ENCODE assay signal across 30 mouse cellular contexts in genomic region chr3:116923042-116923441, GRCm38 (mm10). TPM values are rescaled to one million over a fixed set of nuclear protein-coding genes. Genes with fewer than 3 reads are reported as not detected.
DNase-seq lines count a peak whose midpoint lies in the region; ATAC-seq lines count a peak whose summit lies in the region.
"Had no signal": no experiment of that assay in that cellular context is flagged by ENCODE, and none has a peak within 500 bp of the region (broad histone marks: within the 10 kb centered on the region; RNA-seq: fewer than 3 reads in every experiment).

No protein-coding gene starts in this region.

- H3K4me2 ChIP-seq in heart, embryonic 12.5 days = no peak overlapping the region
- peak overlapping the region; percentile 39 for H3K4me2 ChIP-seq in lung, embryonic 16.5 days (ENCODE audit: low read depth, low read length)
- peak overlapping the region; percentile 33 for H3K4me2 ChIP-seq in intestine, embryonic 14.5 days (ENCODE audit: low read length)
- H3K4me2 ChIP-seq in limb, embryonic 12.5 days = peak overlapping the region; percentile 32; the same call in 1 of the 2 replicates
- no peak overlapping the region for H3K4me2 ChIP-seq in forebrain, embryonic 14.5 days (ENCODE audit: low read length)
- H3K4me2 ChIP-seq: embryonic facial prominence, embryonic 15.5 days; forebrain, embryonic 12.5 days; hindbrain, embryonic 12.5 days; liver, embryonic 11.5 days; midbrain, embryonic 15.5 days had no signal

- 89% methylated on average over 12 of the region's 12 CpGs for WGBS in heart, embryonic 12.5 days
- WGBS in lung, embryonic 16.5 days = 46% methylated on average over 12 of the region's 12 CpGs
- WGBS in intestine, embryonic 14.5 days = 43% methylated on average over 12 of the region's 12 CpGs
- WGBS in limb, embryonic 12.5 days = 35% methylated on average over 12 of the region's 12 CpGs
- WGBS in forebrain, embryonic 14.5 days = 95% methylated on average over 12 of the region's 12 CpGs

- H3K36me3 ChIP-seq in heart, embryonic 12.5 days = peaks cover 9% of the 10 kb centered on the region
- H3K36me3 ChIP-seq in lung, embryonic 16.5 days (ENCODE audit: control insufficient read depth, insufficient read depth, low read length) = no peaks in the 10 kb centered on the region
- H3K36me3 ChIP-seq in intestine, embryonic 14.5 days (ENCODE audit: control insufficient read depth, insufficient read depth, low read length) = no peaks in the 10 kb centered on the region
- H3K36me3 ChIP-seq in limb, embryonic 12.5 days = no peaks in the 10 kb centered on the region
- peaks cover 7% of the 10 kb centered on the region; the same call in 1 of the 2 replicates for H3K36me3 ChIP-seq in forebrain, embryonic 14.5 days (ENCODE audit: control insufficient read depth, insufficient read depth, low read length)
- H3K36me3 ChIP-seq: embryonic facial prominence, embryonic 10.5 days; embryonic facial prominence, embryonic 15.5 days; forebrain, embryonic 12.5 days; G1E; hindbrain, embryonic 12.5 days; midbrain, embryonic 15.5 days had no signal

- H3K9ac ChIP-seq in heart, embryonic 12.5 days = no peak overlapping the region
- H3K9ac ChIP-seq in lung, embryonic 16.5 days (ENCODE audit: low read length) = no peak overlapping the region
- H3K9ac ChIP-seq in intestine, embryonic 14.5 days (ENCODE audit: low read length) = no peak overlapping the region
- no peak overlapping the region for H3K9ac ChIP-seq in limb, embryonic 12.5 days (replicated peaks)
- no peak overlapping the region for H3K9ac ChIP-seq in forebrain, embryonic 14.5 days (ENCODE audit: low read length)
- H3K9ac ChIP-seq: embryonic facial prominence, embryonic 15.5 days; forebrain, embryonic 12.5 days; hindbrain, embryonic 12.5 days; midbrain, embryonic 15.5 days had no signal

- H3K4me1 ChIP-seq in heart, embryonic 12.5 days (replicated peaks) = no peaks in the 10 kb centered on the region
- H3K4me1 ChIP-seq in lung, embryonic 16.5 days (replicated peaks; ENCODE audit: control insufficient read depth, insufficient read depth, low read length) = no peaks in the 10 kb centered on the region
- H3K4me1 ChIP-seq in intestine, embryonic 14.5 days (replicated peaks; ENCODE audit: control insufficient read depth, insufficient read depth, low read length) = no peaks in the 10 kb centered on the region
- H3K4me1 ChIP-seq in limb, embryonic 12.5 days (replicated peaks) = no peaks in the 10 kb centered on the region
- no peaks in the 10 kb centered on the region for H3K4me1 ChIP-seq in forebrain, embryonic 14.5 days (ENCODE audit: control insufficient read depth, insufficient read depth, low read length)
- H3K4me1 ChIP-seq: embryonic facial prominence, embryonic 10.5 days; embryonic facial prominence, embryonic 15.5 days; forebrain, embryonic 12.5 days; hindbrain, embryonic 12.5 days; midbrain, embryonic 15.5 days had no signal

- H3K27ac ChIP-seq in heart, embryonic 12.5 days (ENCODE audit: poor library complexity, severe bottlenecking) = no peak overlapping the region
- H3K27ac ChIP-seq in lung, embryonic 16.5 days (ENCODE audit: low read length) = no peak overlapping the region
- no peak overlapping the region for H3K27ac ChIP-seq in intestine, embryonic 14.5 days (ENCODE audit: low read depth)
- no peak overlapping the region for H3K27ac ChIP-seq in limb, embryonic 12.5 days
- H3K27ac ChIP-seq in forebrain, embryonic 14.5 days (ENCODE audit: low read depth, low read length) = no peak overlapping the region
- H3K27ac ChIP-seq: embryonic facial prominence, embryonic 10.5 days; embryonic facial prominence, embryonic 15.5 days; forebrain, embryonic 12.5 days; hindbrain, embryonic 12.5 days; hindbrain, postnatal 0 days; macrophage; midbrain, embryonic 15.5 days had no signal

- no peak overlapping the region for H3K4me3 ChIP-seq in heart, embryonic 12.5 days
- peak overlapping the region; percentile 23; the same call in 1 of the 2 replicates for H3K4me3 ChIP-seq in lung, embryonic 16.5 days (ENCODE audit: low read length)
- H3K4me3 ChIP-seq in intestine, embryonic 14.5 days (ENCODE audit: low read depth, low read length) = no peak overlapping the region
- no peak overlapping the region for H3K4me3 ChIP-seq in limb, embryonic 12.5 days (replicated peaks)
- no peak overlapping the region for H3K4me3 ChIP-seq in forebrain, embryonic 14.5 days (ENCODE audit: low read depth, low read length)
- H3K4me3 ChIP-seq: embryonic facial prominence, embryonic 10.5 days; embryonic facial prominence, embryonic 15.5 days; forebrain, embryonic 12.5 days; hindbrain, embryonic 12.5 days; midbrain, embryonic 15.5 days had no signal

- DNase-seq in heart, adult 11 months = peak; percentile 51
- DNase-seq in lung, adult 18-20 months = no peak
- DNase-seq in intestine, embryonic 14.5 days (ENCODE audit: low spot score) = no peak
- no peak for DNase-seq in forebrain, embryonic 14.5 days (ENCODE audit: low spot score)
- DNase-seq: adrenal gland, adult 8-10 months; cerebellum, adult 8-10 months; cerebellum, postnatal 25 days; heart, postnatal 36 days; kidney, adult 18-20 months; kidney, postnatal 4 days; layer of hippocampus, postnatal 36 days; right cerebral cortex, adult 18-20 months; spleen, adult 18-20 months; thymus, adult 2 months; thymus, postnatal 36 days had no signal

- no peaks in the 10 kb centered on the region for H3K9me3 ChIP-seq in heart, embryonic 12.5 days (replicated peaks)
- no peaks in the 10 kb centered on the region for H3K9me3 ChIP-seq in lung, embryonic 16.5 days (ENCODE audit: control insufficient read depth, low read length)
- no peaks in the 10 kb centered on the region for H3K9me3 ChIP-seq in intestine, embryonic 14.5 days (ENCODE audit: control insufficient read depth, low read length)
- no peaks in the 10 kb centered on the region for H3K9me3 ChIP-seq in limb, embryonic 12.5 days
- H3K9me3 ChIP-seq in forebrain, embryonic 14.5 days (replicated peaks; ENCODE audit: control insufficient read depth, low read length) = no peaks in the 10 kb centered on the region
- H3K9me3 ChIP-seq: embryonic facial prominence, embryonic 10.5 days; embryonic facial prominence, embryonic 15.5 days; forebrain, embryonic 12.5 days; G1E; hindbrain, embryonic 12.5 days; midbrain, embryonic 15.5 days had no signal

- H3K27me3 ChIP-seq in heart, embryonic 12.5 days (replicated peaks) = no peaks in the 10 kb centered on the region
- H3K27me3 ChIP-seq in lung, embryonic 16.5 days (ENCODE audit: control insufficient read depth, insufficient read depth, low read depth, low read length) = peaks cover 11% of the 10 kb centered on the region
- H3K27me3 ChIP-seq in intestine, embryonic 14.5 days (replicated peaks; ENCODE audit: control insufficient read depth, insufficient read depth, low read length) = no peaks in the 10 kb centered on the region
- no peaks in the 10 kb centered on the region for H3K27me3 ChIP-seq in limb, embryonic 12.5 days
- no peaks in the 10 kb centered on the region for H3K27me3 ChIP-seq in forebrain, embryonic 14.5 days (replicated peaks; ENCODE audit: control insufficient read depth, insufficient read depth, low read length)
- H3K27me3 ChIP-seq: embryonic facial prominence, embryonic 15.5 days; forebrain, embryonic 12.5 days; hindbrain, embryonic 12.5 days; midbrain, embryonic 15.5 days had no signal

- ATAC-seq in heart, embryonic 12.5 days (ENCODE audit: insufficient number of reproducible peaks, low FRiP score) = no peak
- ATAC-seq in lung, embryonic 16.5 days (ENCODE audit: low read depth) = no peak
- no peak for ATAC-seq in intestine, embryonic 14.5 days (replicated peaks; ENCODE audit: low FRiP score, low TSS enrichment, low read depth)
- ATAC-seq in limb, embryonic 12.5 days (ENCODE audit: insufficient number of reproducible peaks, insufficient read depth, low FRiP score, low TSS enrichment, low read depth) = no peak
- ATAC-seq in forebrain, embryonic 14.5 days = no peak
- ATAC-seq: hindbrain, postnatal 0 days; midbrain, embryonic 15.5 days had no signal

RNA-seq across cellular contexts. Expression of gene 4930455H04Rik, which starts 45.0 kb away (rescaled TPM):
- not detected in 2 replicates for polyA plus RNA-seq in heart, embryonic 12.5 days (2016; fragmentation: Nextera tagmentation; extraction: Ambion mirVana)
- polyA plus RNA-seq in lung, embryonic 16.5 days (2015; fragmentation: Nextera tagmentation; extraction: Ambion mirVana) = not detected in 2 replicates
- not detected in 2 replicates for polyA plus RNA-seq in intestine, embryonic 14.5 days (2014; fragmentation: Nextera tagmentation; extraction: Ambion mirVana)
- polyA plus RNA-seq in limb, embryonic 12.5 days (2016; fragmentation: Nextera tagmentation; extraction: Ambion mirVana) = not detected in 2 replicates
- polyA plus RNA-seq in forebrain, embryonic 14.5 days (2014; fragmentation: Nextera tagmentation; extraction: Ambion mirVana) = not detected in 2 replicates
- polyA plus RNA-seq: embryonic facial prominence, embryonic 10.5 days; embryonic facial prominence, embryonic 15.5 days; forebrain, embryonic 12.5 days; G1E; hindbrain, embryonic 12.5 days; hindbrain, postnatal 0 days; kidney, embryonic 16.5 days; liver, embryonic 11.5 days; liver, embryonic 16.5 days; macrophage; midbrain, embryonic 15.5 days; stomach, embryonic 16.5 days; thymus, adult 2 months had no signal

RNA-seq across cellular contexts. Expression of gene Palmd, which starts 45.7 kb away (rescaled TPM):
- polyA plus RNA-seq in heart, embryonic 12.5 days (2016; fragmentation: Nextera tagmentation; extraction: Ambion mirVana) = 13.9 and 14.8 TPM in 2 replicates
- 9.8 and 11.7 TPM in 2 replicates for polyA plus RNA-seq in lung, embryonic 16.5 days (2015; fragmentation: Nextera tagmentation; extraction: Ambion mirVana)
- polyA plus RNA-seq in intestine, embryonic 14.5 days (2014; fragmentation: Nextera tagmentation; extraction: Ambion mirVana) = 3.1 and 3.2 TPM in 2 replicates
- 8.0 and 8.8 TPM in 2 replicates for polyA plus RNA-seq in limb, embryonic 12.5 days (2016; fragmentation: Nextera tagmentation; extraction: Ambion mirVana)
- polyA plus RNA-seq in forebrain, embryonic 14.5 days (2014; fragmentation: Nextera tagmentation; extraction: Ambion mirVana) = 15.9 and 17.3 TPM in 2 replicates
- polyA plus RNA-seq: G1E, macrophage had no signal

Comparison
In these comparisons a context has a peak if more than half of its experiments do, and no peak if none do; other contexts are left out.
1. H3K4me2 ChIP-seq: peak in lung, embryonic 16.5 days (single experiment), intestine, embryonic 14.5 days (single experiment) and limb, embryonic 12.5 days (single experiment); none in heart, embryonic 12.5 days (single experiment) and forebrain, embryonic 14.5 days (single experiment).